Mouse (Mus musculus) bone marrow, adult 2 months (tissue): Measurements from ENCODE around the gene Slc46a3. TPM values are rescaled to one million over a fixed set of nuclear protein-coding genes. Genes with fewer than 3 reads are reported as not detected.

Source experiments
- H3K27ac ChIP-seq: fragments of 200-500 bp; 2 replicates; pipeline ENCODE4 v1.5.1; 2012; ENCODE audit warnings: low read depth, mild to moderate bottlenecking, control low read depth, inconsistent platforms, low read length; ENCODE audit not compliant: control insufficient read depth, poor library complexity, insufficient read depth
- H3K4me1 ChIP-seq: fragments of 200-500 bp; 2 replicates; pipeline ENCODE4 v1.6.1; 2011; ENCODE audit warnings: low read length; ENCODE audit not compliant: control insufficient read depth, insufficient read depth
- H3K4me3 ChIP-seq: fragments of 200-500 bp; replicated peaks from 2 replicates; pipeline ENCODE3; 2011; ENCODE audit warnings: mild to moderate bottlenecking, low read depth, low read length, control low read depth; ENCODE audit not compliant: control insufficient read depth
- CTCF ChIP-seq: fragments of 200-500 bp; IDR thresholded peaks from 2 replicates; pipeline ENCODE4 v1.5.1; 2011; ENCODE audit warnings: low read length, control low read depth; ENCODE audit not compliant: control insufficient read depth, insufficient read depth
- POLR2A ChIP-seq: fragments of 200-500 bp; IDR thresholded peaks from 2 replicates; pipeline ENCODE4 v1.6.1; 2011; ENCODE audit warnings: low read depth, mild to moderate bottlenecking, control low read depth, low read length, borderline replicate concordance; ENCODE audit not compliant: control insufficient read depth
- WGBS: fragments of 180-500 bp; shearing (Covaris S2); methylation state at CpG from one replicate; pipeline ENCODE4 v1.1.7; 2018; 5-methylcytosine and 5-hydroxymethylcytosine counted together
- polyA plus RNA-seq: library from polyadenylated mRNA; stranded (reverse); fragments of >200 nt; gene quantifications from 2 replicates; pipeline ENCODE4 v1.2.4, GENCODE M21; 2011; ENCODE audit warnings: low replicate concordance; ENCODE audit not compliant: missing spikeins, insufficient read depth, insufficient read length

The Slc46a3 gene
- polyA plus RNA-seq, 1 experiment: 22.2 TPM

DNA sequence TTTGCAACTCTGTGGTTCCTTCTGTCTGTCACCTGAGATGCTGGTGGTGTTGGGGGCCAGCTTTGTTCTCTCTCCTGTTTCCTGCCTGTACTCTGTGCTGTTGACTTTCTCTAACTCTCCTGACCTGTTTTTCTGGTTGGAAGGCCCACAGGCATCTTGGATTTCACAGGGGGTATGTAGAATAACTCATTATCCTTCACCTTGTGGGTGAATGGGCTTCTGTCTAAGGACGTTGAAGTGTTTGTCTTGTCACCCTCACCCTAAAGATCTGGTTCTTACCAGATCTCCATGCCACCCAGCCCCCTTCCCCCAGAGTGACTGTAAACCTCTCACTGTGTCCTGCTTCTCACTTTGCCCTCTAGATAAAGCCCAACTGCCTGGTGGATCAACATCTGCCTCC, 24.3 kb downstream of the Slc46a3 start:
- 84% methylated on average over 1 of the region's 1 CpGs for WGBS

DNA sequence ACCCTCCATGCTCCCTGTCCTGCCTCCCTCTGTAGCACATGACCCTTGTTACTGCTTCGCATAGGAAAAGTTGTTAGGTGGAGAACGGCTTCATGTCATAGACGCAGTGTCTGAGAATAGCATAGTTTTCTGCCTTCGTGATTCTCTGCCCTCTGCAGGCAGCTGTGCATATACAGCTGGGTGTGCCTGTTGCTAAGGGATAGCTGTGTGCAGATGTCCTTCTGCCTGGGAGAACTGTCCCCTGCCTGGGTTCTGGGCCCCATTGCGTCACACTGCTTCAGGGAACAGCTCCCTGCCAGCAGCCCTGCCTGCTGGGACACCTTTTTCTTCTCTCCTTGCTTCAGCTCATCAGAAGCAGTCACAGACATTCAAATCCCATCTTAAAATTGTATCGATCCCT, 25.0 kb downstream of the Slc46a3 start:
- 80% methylated on average over 6 of the region's 6 CpGs for WGBS
- Histone ChIP-seq H3K4me1 (peaks cover 1% of the 10 kb centered on the region; the same call in 1 of the 2 replicates), H3K4me3 (no peak overlapping the region), H3K27ac (no peak overlapping the region)
- no peak for TF ChIP-seq POLR2A
- no peak for TF ChIP-seq CTCF

More for the DNA sequence above, 24.3 kb downstream of the Slc46a3 start:
- no peak overlapping the region for H3K27ac ChIP-seq
- no peak overlapping the region for H3K4me3 ChIP-seq
- peaks cover 1% of the 10 kb centered on the region; the same call in 1 of the 2 replicates for H3K4me1 ChIP-seq
- no peak for TF ChIP-seq POLR2A
- no peak for TF ChIP-seq CTCF

DNA sequence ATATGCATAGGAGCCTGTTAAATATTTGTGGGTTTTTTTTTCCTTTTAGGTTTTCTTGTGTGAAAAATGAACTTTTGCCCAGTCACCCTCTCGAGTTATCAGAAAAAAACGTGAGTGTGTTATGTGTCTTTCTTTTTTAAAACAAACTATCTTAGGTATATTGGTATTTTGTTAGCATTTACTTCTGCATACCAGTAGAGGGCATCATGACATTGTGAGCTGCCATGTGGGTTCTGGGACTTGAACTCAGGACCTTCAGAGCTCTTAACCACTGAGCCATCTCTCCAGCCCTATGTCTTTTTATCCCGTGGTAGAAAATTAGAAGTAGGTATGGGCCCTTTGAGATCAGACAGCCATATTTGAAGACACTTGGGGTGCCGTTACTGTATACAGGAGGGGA, 25.9 kb downstream of the Slc46a3 start:
- Histone ChIP-seq H3K27ac (no peak overlapping the region), H3K4me1 (peaks cover 1% of the 10 kb centered on the region; the same call in 1 of the 2 replicates), H3K4me3 (no peak overlapping the region)
- 82% methylated on average over 4 of the region's 4 CpGs for WGBS
- TF ChIP-seq CTCF: no peak
- TF ChIP-seq POLR2A: no peak

DNA sequence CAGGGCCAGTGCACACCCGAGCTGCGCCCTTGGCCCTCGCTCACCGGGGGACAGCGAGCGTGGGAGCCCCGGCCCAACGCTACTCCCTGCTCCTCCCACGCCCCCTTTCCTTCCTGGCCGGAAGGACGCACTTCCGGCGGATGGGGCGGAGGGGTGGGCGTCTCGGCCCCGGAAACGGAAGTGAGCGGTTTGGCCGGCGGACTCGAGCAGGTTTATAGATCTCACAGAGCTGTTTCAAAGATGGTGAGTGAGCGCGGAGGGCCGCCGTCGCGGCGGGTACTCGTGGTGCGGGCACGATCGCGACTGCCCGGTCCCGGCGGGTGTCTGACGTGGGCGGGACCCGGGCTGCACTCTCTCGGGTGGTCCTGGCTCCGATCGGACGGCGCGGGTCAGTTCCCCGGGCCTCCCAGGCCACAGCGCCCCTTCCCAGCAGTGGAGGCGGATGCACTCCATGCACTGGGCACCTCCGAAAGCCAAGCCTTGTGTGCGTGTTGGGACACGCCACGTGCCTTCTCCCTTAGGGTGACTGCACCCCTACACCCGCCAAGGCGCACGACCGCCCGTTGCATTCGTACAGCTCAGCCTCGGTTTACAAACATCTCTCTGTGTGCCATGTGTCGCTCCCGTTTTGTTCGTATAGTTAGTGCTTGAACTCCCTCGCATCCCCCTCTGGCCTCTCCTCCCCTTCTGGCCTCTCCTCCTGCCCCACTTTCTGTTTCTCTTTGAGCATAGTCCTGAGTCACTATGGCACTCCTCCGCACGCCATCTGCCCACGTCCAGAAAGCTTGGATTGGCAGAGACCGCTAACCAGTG, 34.0 kb downstream of the Slc46a3 start, which contains the start of gene Pomp:
Gene Pomp (plus strand): TSS at position 13 of the 813 bp plus-strand sequence.
- under 1% methylated on average over 68 of the region's 68 CpGs for WGBS
- TF ChIP-seq CTCF (0 out of 2 replicates have a peak, but pooled peaks have one; percentile 1), POLR2A (peak; percentile 82; the same call in 1 of the 2 replicates)
- Histone ChIP-seq H3K4me3 (peak within 1 kb of the TSS; percentile 100), H3K4me1 (peaks cover 2% of the 10 kb centered on the region; the same call in 1 of the 2 replicates), H3K27ac (peak within 1 kb of the TSS; percentile 80)

DNA sequence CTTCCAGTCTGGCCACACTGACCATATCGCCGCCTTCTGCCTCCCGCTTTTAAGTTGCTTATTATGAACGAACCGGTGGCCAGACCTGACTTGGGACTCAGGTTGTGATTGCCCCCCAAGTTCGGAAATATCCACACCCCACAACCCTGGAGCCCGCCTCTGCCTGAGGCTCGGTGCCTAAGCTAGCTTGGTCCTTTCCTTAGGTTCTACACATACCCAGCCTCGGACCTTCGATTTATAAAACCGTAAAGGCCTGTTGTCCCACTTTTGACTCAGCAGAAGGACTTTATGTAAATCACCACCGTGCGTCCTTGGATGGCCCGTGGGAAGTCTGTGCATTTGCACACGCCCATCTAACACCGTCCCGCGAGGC, 34.6 kb downstream of the Slc46a3 start:
- Histone ChIP-seq H3K4me3 (peak overlapping the region; percentile 100), H3K4me1 (peaks cover 2% of the 10 kb centered on the region; the same call in 1 of the 2 replicates), H3K27ac (peak overlapping the region; percentile 80)
- no peak for TF ChIP-seq POLR2A
- TF ChIP-seq CTCF: no peak
- WGBS: 3% methylated on average over 18 of the region's 18 CpGs

DNA sequence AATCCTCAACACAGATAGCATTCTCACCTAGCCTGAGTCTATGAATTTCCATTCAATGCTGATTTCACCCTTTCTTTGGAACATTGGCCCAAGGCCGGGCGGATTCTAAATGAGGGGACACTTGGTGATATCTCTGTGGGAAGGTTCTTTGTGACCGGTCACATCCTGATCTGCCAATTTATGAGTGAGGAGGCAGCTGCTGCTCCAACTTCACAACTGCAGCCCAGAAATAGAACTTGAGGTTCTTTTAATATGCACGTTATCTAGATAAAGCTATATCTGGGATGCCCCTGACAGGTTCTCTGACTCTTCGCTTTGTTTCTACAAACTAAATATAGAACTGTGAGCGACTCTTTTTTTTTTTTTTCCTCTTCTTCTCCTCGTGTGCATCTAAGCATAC, 44.4 kb downstream of the Slc46a3 start:
- no peaks in the 10 kb centered on the region; the same call in 1 of the 2 replicates for H3K4me1 ChIP-seq
- no peak overlapping the region for H3K4me3 ChIP-seq
- TF ChIP-seq CTCF (no peak), POLR2A (no peak)
- WGBS: 56% methylated on average over 7 of the region's 7 CpGs
- no peak overlapping the region for H3K27ac ChIP-seq

DNA sequence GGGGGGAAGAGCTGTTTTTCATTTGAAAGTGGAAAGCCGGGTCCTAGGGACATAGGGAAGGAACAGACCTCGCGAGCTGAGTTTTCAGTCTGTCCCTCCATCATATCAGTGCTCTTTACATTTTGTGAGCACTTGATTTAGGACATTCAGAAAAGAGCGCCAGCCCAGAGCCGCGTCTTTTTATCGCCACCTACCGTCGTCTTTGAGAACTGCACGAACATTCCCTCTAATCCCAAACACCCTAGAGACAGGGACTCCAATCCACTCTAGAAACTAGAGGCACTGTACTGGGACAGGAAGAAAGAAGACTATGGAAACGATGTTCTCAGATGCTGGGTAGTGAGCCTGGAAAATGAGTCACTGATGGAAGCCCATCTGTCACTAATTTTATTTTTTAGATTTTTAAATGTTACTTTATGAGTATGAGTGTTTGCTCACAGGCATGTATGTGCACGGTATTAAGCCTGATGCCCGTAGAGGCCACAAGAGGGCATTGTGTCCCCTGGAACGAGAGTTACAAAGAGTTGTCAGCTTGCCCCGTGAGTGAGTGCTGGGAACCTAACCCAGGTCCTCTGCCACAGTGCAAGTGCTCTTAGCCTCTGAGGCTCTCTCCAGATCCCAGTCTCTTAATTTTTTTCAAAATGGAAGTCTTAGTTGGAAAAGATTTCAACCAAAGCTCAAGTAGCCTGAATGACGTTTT, 46.3 kb downstream of the Slc46a3 start:
- no peaks in the 10 kb centered on the region; the same call in 1 of the 2 replicates for H3K4me1 ChIP-seq
- no peak overlapping the region for H3K4me3 ChIP-seq
- H3K27ac ChIP-seq: no peak overlapping the region
- TF ChIP-seq POLR2A (no peak), CTCF (peak; percentile 61)
- WGBS: 19% methylated on average over 16 of the region's 16 CpGs

DNA sequence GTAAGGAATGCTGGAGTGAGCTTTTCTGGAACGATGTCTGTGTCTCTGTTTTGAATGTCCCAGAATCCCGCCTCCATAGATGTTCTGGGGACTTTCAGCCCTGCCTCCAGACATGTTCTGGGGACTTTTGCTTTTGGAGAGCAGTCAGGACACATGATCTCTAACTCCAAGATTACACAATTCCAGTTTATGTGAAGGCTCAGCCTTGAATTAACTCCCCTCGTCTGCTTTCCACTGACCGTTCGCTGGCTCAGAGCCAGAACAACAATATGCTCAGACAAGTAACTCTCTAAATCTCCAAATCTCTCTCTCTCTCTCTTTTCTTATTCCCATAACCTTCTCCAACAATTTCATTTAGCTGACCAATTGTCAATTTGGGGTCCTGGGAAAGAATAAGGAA, 47.3 kb downstream of the Slc46a3 start:
- no peak for TF ChIP-seq POLR2A
- TF ChIP-seq CTCF: no peak
- no peaks in the 10 kb centered on the region; the same call in 1 of the 2 replicates for H3K4me1 ChIP-seq
- H3K4me3 ChIP-seq: no peak overlapping the region
- WGBS: 78% methylated on average over 5 of the region's 5 CpGs
- no peak overlapping the region for H3K27ac ChIP-seq
